Mouse (Mus musculus) kidney, embryonic 14.5 days (tissue): ENCODE measurements around the gene Gm3952. TPM values are rescaled to one million over a fixed set of nuclear protein-coding genes. Genes with fewer than 3 reads are reported as not detected.

ENCODE experiments used
- ATAC-seq: fragments of 200-750 bp; cut with Nextera tagmentation; 2 replicates; pipeline ENCODE4 v1.8.0; 2017; ENCODE audit warnings: moderate number of reproducible peaks, mild to moderate bottlenecking, moderate TSS enrichment, moderate library complexity; ENCODE audit not compliant: low FRiP score, low TSS enrichment
- H3K27ac ChIP-seq: fragments of 300-500 bp; sonication (generic); 2 replicates; pipeline ENCODE4 v1.5.1; 2014; ENCODE audit warnings: low read depth, mild to moderate bottlenecking, low read length, moderate library complexity, mixed read lengths
- H3K27me3 ChIP-seq: fragments of 300-500 bp; sonication (generic); 2 replicates; pipeline ENCODE4 v1.6.1; 2014; ENCODE audit warnings: mild to moderate bottlenecking, low read length; ENCODE audit not compliant: control insufficient read depth, insufficient read depth
- H3K36me3 ChIP-seq: fragments of 300-500 bp; sonication (generic); 2 replicates; pipeline ENCODE4 v1.6.1; 2014; ENCODE audit warnings: low read length, mixed read lengths; ENCODE audit not compliant: control insufficient read depth, insufficient read depth
- H3K4me1 ChIP-seq: fragments of 300-500 bp; sonication (generic); 2 replicates; pipeline ENCODE4 v1.6.1; 2014; ENCODE audit warnings: low read length, mixed read lengths; ENCODE audit not compliant: control insufficient read depth, insufficient read depth
- H3K4me2 ChIP-seq: fragments of 300-500 bp; sonication (generic); replicated peaks from 2 replicates; pipeline ENCODE4 v1.6.1; 2014; ENCODE audit warnings: low read depth, mild to moderate bottlenecking, low read length
- H3K4me3 ChIP-seq: fragments of 300-500 bp; sonication (generic); 2 replicates; pipeline ENCODE4 v1.5.1; 2014; ENCODE audit warnings: mild to moderate bottlenecking, low read length
- H3K9ac ChIP-seq: fragments of 300-500 bp; sonication (generic); 2 replicates; pipeline ENCODE4 v1.6.1; 2014; ENCODE audit warnings: low read depth, mild to moderate bottlenecking, low read length, moderate library complexity
- H3K9me3 ChIP-seq: fragments of 300-500 bp; sonication (generic); 2 replicates; pipeline ENCODE4 v1.6.1; 2016; ENCODE audit warnings: low read length; ENCODE audit not compliant: control insufficient read depth
- WGBS: fragments of 180-500 bp; shearing (Covaris S2); extraction: QIAGEN DNeasy Blood & Tissue Kit; methylation state at CpG from one replicate; pipeline ENCODE4 v1.1.7; 2014; 5-methylcytosine and 5-hydroxymethylcytosine counted together
- polyA plus RNA-seq: library from polyadenylated mRNA; unstranded; fragments of >200 nt; fragmentation: Nextera tagmentation; extraction: Ambion mirVana; gene quantifications from 2 replicates; pipeline ENCODE4 v1.2.1, GENCODE M21; 2014

Gm3952 gene
- polyA plus RNA-seq, 1 experiment from 2014 or later = not detected

GRCm38 (mm10) chr8:128704836-128705235, 93.7 kb downstream of the Gm3952 start:
- ATAC-seq = no peak
- peaks cover 31% of the 10 kb centered on the region for H3K36me3 ChIP-seq
- WGBS = 88% methylated on average over 2 of the region's 2 CpGs

GRCm38 (mm10) chr8:128704376-128704775, 94.1 kb downstream of the Gm3952 start:
- Histone ChIP-seq H3K27me3 (no peaks in the 10 kb centered on the region), H3K4me1 (no peaks in the 10 kb centered on the region), H3K9me3 (no peaks in the 10 kb centered on the region), H3K4me2 (no peak overlapping the region), H3K27ac (no peak overlapping the region), H3K9ac (no peak overlapping the region), H3K4me3 (no peak overlapping the region), H3K36me3 (peaks cover 28% of the 10 kb centered on the region)
- 76% methylated on average over 1 of the region's 1 CpGs for WGBS
- ATAC-seq = no peak

More at GRCm38 (mm10) chr8:128704836-128705235, 93.7 kb downstream of the Gm3952 start:
- Histone ChIP-seq H3K9me3 (no peaks in the 10 kb centered on the region), H3K4me1 (no peaks in the 10 kb centered on the region), H3K4me2 (no peak overlapping the region), H3K9ac (no peak overlapping the region), H3K27me3 (no peaks in the 10 kb centered on the region), H3K27ac (no peak overlapping the region), H3K4me3 (no peak overlapping the region)

GRCm38 (mm10) chr8:128697945-128698344, 100.5 kb downstream of the Gm3952 start:
- H3K4me3 ChIP-seq = no peak overlapping the region
- ATAC-seq = no peak
- no peak overlapping the region for H3K27ac ChIP-seq
- no peaks in the 10 kb centered on the region for H3K9me3 ChIP-seq
- no peak overlapping the region for H3K9ac ChIP-seq
- H3K4me2 ChIP-seq = no peak overlapping the region
- H3K27me3 ChIP-seq = no peaks in the 10 kb centered on the region
- H3K36me3 ChIP-seq = no peaks in the 10 kb centered on the region
- 74% methylated on average over 3 of the region's 3 CpGs for WGBS
- H3K4me1 ChIP-seq = no peaks in the 10 kb centered on the region; the same call in 1 of the 2 replicates

GRCm38 (mm10) chr8:128696701-128697397, 101.6 kb downstream of the Gm3952 start:
- Histone ChIP-seq H3K27me3 (no peaks in the 10 kb centered on the region), H3K9me3 (no peaks in the 10 kb centered on the region), H3K27ac (no peak overlapping the region), H3K4me2 (no peak overlapping the region), H3K36me3 (no peaks in the 10 kb centered on the region), H3K4me3 (no peak overlapping the region), H3K9ac (no peak overlapping the region), H3K4me1 (no peaks in the 10 kb centered on the region; the same call in 1 of the 2 replicates)
- WGBS = 82% methylated on average over 1 of the region's 1 CpGs
- no peak for ATAC-seq

Other genes starting within 250 kb of the Gm3952 start
- 149 and 288 TPM in 2 replicates for gene Itgb1, start 113.0 kb downstream of the Gm3952 start, polyA plus RNA-seq